In genomic region chr6:6881115-6881637, GRCm38 (mm10) we compare ENCODE assay signal across 8 mouse cellular contexts. TPM values are rescaled to one million over a fixed set of nuclear protein-coding genes. Genes with fewer than 3 reads are reported as not detected.
DNase-seq lines count a peak whose midpoint lies in the region; ATAC-seq lines count a peak whose summit lies in the region.

No protein-coding gene starts in this region.

- peaks cover 34% of the 10 kb centered on the region for H3K4me1 ChIP-seq in heart, embryonic 13.5 days
- H3K4me1 ChIP-seq in brown adipose tissue, adult 24 weeks (ENCODE audit: control insufficient read depth, insufficient read depth, insufficient read length, low read length), result no peaks in the 10 kb centered on the region
- H3K4me1 ChIP-seq in hindbrain, embryonic 13.5 days (replicated peaks), result peaks cover 18% of the 10 kb centered on the region
- H3K4me1 ChIP-seq in midbrain, embryonic 13.5 days (replicated peaks), result peaks cover 30% of the 10 kb centered on the region

- peak overlapping the region; percentile 61 for H3K4me3 ChIP-seq in heart, embryonic 13.5 days
- peak overlapping the region; percentile 52 for H3K4me3 ChIP-seq in brown adipose tissue, adult 24 weeks (ENCODE audit: insufficient read depth, low read depth, low read length)
- H3K4me3 ChIP-seq in hindbrain, embryonic 13.5 days, result peak overlapping the region; percentile 39
- peak overlapping the region; percentile 46 for H3K4me3 ChIP-seq in midbrain, embryonic 13.5 days (replicated peaks)

- DNase-seq in heart, adult 8-10 months (ENCODE audit: low spot score), result no peak
- DNase-seq in cerebellum, adult 11-12 months, result no peak

- peak overlapping the region; percentile 74 for H3K9ac ChIP-seq in heart, embryonic 13.5 days
- peak overlapping the region; percentile 51 for H3K9ac ChIP-seq in hindbrain, embryonic 13.5 days
- H3K9ac ChIP-seq in midbrain, embryonic 13.5 days (replicated peaks), result peak overlapping the region; percentile 55

- no peaks in the 10 kb centered on the region for H3K36me3 ChIP-seq in heart, embryonic 13.5 days
- H3K36me3 ChIP-seq in hindbrain, embryonic 13.5 days, result no peaks in the 10 kb centered on the region
- no peaks in the 10 kb centered on the region for H3K36me3 ChIP-seq in midbrain, embryonic 13.5 days

- no peak overlapping the region for H3K27ac ChIP-seq in heart, embryonic 13.5 days (replicated peaks)
- H3K27ac ChIP-seq in brown adipose tissue, adult 24 weeks (replicated peaks; ENCODE audit: low read depth, low read length), result no peak overlapping the region
- H3K27ac ChIP-seq in hindbrain, embryonic 13.5 days, result no peak overlapping the region
- peak overlapping the region; percentile 66 for H3K27ac ChIP-seq in midbrain, embryonic 13.5 days

- peak overlapping the region; percentile 93 for H3K4me2 ChIP-seq in heart, embryonic 13.5 days
- peak overlapping the region; percentile 59 for H3K4me2 ChIP-seq in hindbrain, embryonic 13.5 days
- peak overlapping the region; percentile 80 for H3K4me2 ChIP-seq in midbrain, embryonic 13.5 days (replicated peaks)

- under 1% methylated on average over 30 of the region's 30 CpGs for WGBS in heart, embryonic 13.5 days
- under 1% methylated on average over 30 of the region's 30 CpGs for WGBS in hindbrain, embryonic 13.5 days
- under 1% methylated on average over 30 of the region's 30 CpGs for WGBS in midbrain, embryonic 13.5 days

- peaks cover 89% of the 10 kb centered on the region for H3K27me3 ChIP-seq in heart, embryonic 13.5 days (replicated peaks)
- peaks cover 85% of the 10 kb centered on the region for H3K27me3 ChIP-seq in hindbrain, embryonic 13.5 days
- H3K27me3 ChIP-seq in midbrain, embryonic 13.5 days, result peaks cover 89% of the 10 kb centered on the region

- ATAC-seq in heart, embryonic 13.5 days (ENCODE audit: extremely low read depth, insufficient number of reproducible peaks, low FRiP score, low TSS enrichment), result no peak
- peak; percentile 61 for ATAC-seq in hindbrain, embryonic 13.5 days (ENCODE audit: low FRiP score)
- no peak; the same call in 1 of the 2 replicates for ATAC-seq in midbrain, embryonic 13.5 days
- ATAC-seq in CD4-positive, CD25-positive, alpha-beta regulatory T cell, adult 4 months, result no peak
- ATAC-seq in megakaryocyte-erythroid progenitor cell, adult 5-6 weeks (replicated peaks; ENCODE audit: low FRiP score, low TSS enrichment, poor library complexity, severe bottlenecking), result no peak

- H3K9me3 ChIP-seq in heart, embryonic 13.5 days, result no peaks in the 10 kb centered on the region
- no peaks in the 10 kb centered on the region for H3K9me3 ChIP-seq in hindbrain, embryonic 13.5 days
- H3K9me3 ChIP-seq in midbrain, embryonic 13.5 days, result no peaks in the 10 kb centered on the region

RNA-seq across cellular contexts. Expression of gene Dlx5, which starts 0.7 kb away (rescaled TPM):
- polyA plus RNA-seq in heart, embryonic 13.5 days (2015; fragmentation: Nextera tagmentation; extraction: Ambion mirVana), result 0.94 and 1.1 TPM in 2 replicates
- total RNA-seq in heart, adult 8-10 months (2022), result under 1 TPM; 0.22 to 0.84 (median 0.31) TPM
- not detected in 2 replicates for polyA plus RNA-seq in brown adipose tissue, adult 24 weeks (2012; ENCODE audit: insufficient read depth, insufficient read length, missing spikeins)
- 1.3 and 1.9 TPM in 2 replicates for polyA plus RNA-seq in hindbrain, embryonic 13.5 days (2015; fragmentation: Nextera tagmentation; extraction: Ambion mirVana)
- polyA plus RNA-seq in midbrain, embryonic 13.5 days (2015; fragmentation: Nextera tagmentation; extraction: Ambion mirVana), result 22.4 and 22.9 TPM in 2 replicates
- polyA plus RNA-seq in CD4-positive, CD25-positive, alpha-beta regulatory T cell, adult 4 months (2017; shearing (Covaris generic)), result not detected
- total RNA-seq in megakaryocyte-erythroid progenitor cell, adult 5-6 weeks (2014; fragmentation: Nextera tagmentation), result not detected in 2 replicates
- not detected in 2 replicates for total RNA-seq in megakaryocyte-erythroid progenitor cell, adult 5-6 weeks (2017)

RNA-seq across cellular contexts. Expression of gene Dlx6, which starts 18.0 kb away (rescaled TPM):
- polyA plus RNA-seq in heart, embryonic 13.5 days (2015; fragmentation: Nextera tagmentation; extraction: Ambion mirVana), result not detected in 2 replicates
- not detected for total RNA-seq in heart, adult 8-10 months (2022)
- not detected in 2 replicates for polyA plus RNA-seq in brown adipose tissue, adult 24 weeks (2012; ENCODE audit: insufficient read depth, insufficient read length, missing spikeins)
- 0.18 TPM in 1 of 2 replicates, not detected in the other for polyA plus RNA-seq in hindbrain, embryonic 13.5 days (2015; fragmentation: Nextera tagmentation; extraction: Ambion mirVana)
- polyA plus RNA-seq in midbrain, embryonic 13.5 days (2015; fragmentation: Nextera tagmentation; extraction: Ambion mirVana), result 3.1 and 4.4 TPM in 2 replicates
- not detected for polyA plus RNA-seq in CD4-positive, CD25-positive, alpha-beta regulatory T cell, adult 4 months (2017; shearing (Covaris generic))
- not detected in 2 replicates for total RNA-seq in megakaryocyte-erythroid progenitor cell, adult 5-6 weeks (2014; fragmentation: Nextera tagmentation)
- not detected in 2 replicates for total RNA-seq in megakaryocyte-erythroid progenitor cell, adult 5-6 weeks (2017)
